Mouse (Mus musculus): ENCODE results near the gene Amh.

DNA sequence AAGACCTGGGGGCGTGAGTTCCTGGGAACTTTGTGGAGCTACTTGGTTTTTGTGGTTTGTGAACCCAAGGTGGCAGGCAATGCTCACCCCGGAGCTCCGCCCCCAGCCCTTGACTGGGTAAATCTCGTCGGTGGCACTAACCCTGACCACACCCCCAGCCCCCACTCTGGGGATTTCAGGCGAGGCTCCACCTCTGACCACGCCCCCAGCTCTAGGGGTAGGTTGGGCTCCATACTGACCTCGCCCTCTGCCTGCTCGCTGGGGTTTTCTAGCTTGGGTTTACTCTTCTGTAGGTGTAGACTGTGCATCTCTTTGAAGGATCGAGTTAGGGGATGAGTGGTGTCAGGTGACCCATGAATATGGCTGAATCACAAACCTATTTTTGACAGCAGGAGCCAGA lies 43.5 kb downstream of the Amh start:
- TF ChIP-seq CTCF (IDR thresholded peaks at IDR 0.05; ENCODE audit: insufficient read depth, low read depth, low read length) (no peak), POLR2A (IDR thresholded peaks at IDR 0.05; ENCODE audit: insufficient read depth, low read depth, low read length) (no peak)

Data from olfactory bulb, adult 2 months (tissue).